Mouse (Mus musculus) CH12.LX (cell line): ENCODE measurements around the gene Ccl22. TPM values are rescaled to one million over a fixed set of nuclear protein-coding genes. Genes with fewer than 3 reads are reported as not detected.
A peak's percentile ranks its signal among the peaks of the same experiment; 100 is the strongest.

Experiments
- DNase-seq: peaks from one replicate; pipeline ENCODE4 v3.0.0-alpha.2; 2013; ENCODE audit errors: extremely low read depth
- H3K27ac ChIP-seq: 2 replicates; pipeline ENCODE4 v1.5.1; 2012; ENCODE audit warnings: low read depth, mild to moderate bottlenecking, control low read depth, moderate library complexity; ENCODE audit not compliant: insufficient read depth
- H3K27me3 ChIP-seq: replicated peaks from 2 replicates; pipeline ENCODE3; 2012; ENCODE audit warnings: inconsistent platforms
- H3K36me3 ChIP-seq, 2 experiments: replicated peaks in 1 of 2; 2 replicates each; pipeline versions ENCODE3 to v1.6.1; 2012; ENCODE audit warnings: inconsistent platforms in 1 of 2, low read length in 1 of 2, mild to moderate bottlenecking in 1 of 2, mixed read lengths in 1 of 2, moderate library complexity in 1 of 2; ENCODE audit not compliant: control insufficient read depth in 1 of 2, insufficient read depth in 1 of 2
- H3K4me1 ChIP-seq, 2 experiments: 2 replicates each; pipeline ENCODE4 v1.6.1; 2012; ENCODE audit warnings: inconsistent platforms in 1 of 2, moderate library complexity in 1 of 2; ENCODE audit not compliant: insufficient read depth in 2 of 2, control insufficient read depth in 1 of 2
- H3K4me2 ChIP-seq: 2 replicates; pipeline ENCODE4 v1.6.1; 2012; ENCODE audit warnings: low read depth, mild to moderate bottlenecking, control low read depth; ENCODE audit not compliant: poor library complexity, insufficient read depth, severe bottlenecking
- H3K4me3 ChIP-seq, 3 experiments: fragments of 150-350 bp in 1 of 3; sonication (generic) in 1 of 3; replicated peaks in 1 of 3; 2 replicates each; pipeline versions ENCODE3 to v1.5.1; 2011 to 2012; ENCODE audit warnings: low read depth in 2 of 3, low read length in 2 of 3, mild to moderate bottlenecking in 2 of 3, moderate library complexity in 2 of 3, control low read depth in 1 of 3, improper control_type of control experiment in 1 of 3, inconsistent platforms in 1 of 3, mixed read lengths in 1 of 3; ENCODE audit not compliant: poor library complexity in 1 of 3
- H3K79me2 ChIP-seq: replicated peaks from 2 replicates; pipeline ENCODE4 v1.6.1; 2012; ENCODE audit warnings: mild to moderate bottlenecking, moderate library complexity; ENCODE audit not compliant: control insufficient read depth, poor library complexity, insufficient read depth, severe bottlenecking; ENCODE audit errors: extremely low read depth
- H3K9ac ChIP-seq: 2 replicates; pipeline ENCODE4 v1.6.1; 2012; ENCODE audit warnings: low read depth, mild to moderate bottlenecking, control low read depth, moderate library complexity; ENCODE audit not compliant: insufficient read depth
- H3K9me3 ChIP-seq: replicated peaks from 2 replicates; pipeline ENCODE3; 2012; ENCODE audit warnings: low read length, inconsistent platforms, mixed read lengths
- BHLHE40 ChIP-seq: IDR thresholded peaks from 2 replicates; pipeline ENCODE4 v1.6.1; 2011; ENCODE audit warnings: mild to moderate bottlenecking, low read depth, low read length, improper control_type of control experiment
- CHD1 ChIP-seq: IDR thresholded peaks from 2 replicates; pipeline ENCODE4 v1.6.1; 2012; ENCODE audit warnings: low read depth, low read length, improper control_type of control experiment, inconsistent platforms
- CHD2 ChIP-seq: IDR thresholded peaks from 2 replicates; pipeline ENCODE4 v1.6.1; 2011; ENCODE audit warnings: low read length, improper control_type of control experiment
- EP300 ChIP-seq: IDR thresholded peaks from 2 replicates; pipeline ENCODE4 v1.6.1; 2011; ENCODE audit warnings: low read length, improper control_type of control experiment
- ETS1 ChIP-seq: conservative IDR thresholded peaks from 2 replicates; pipeline ENCODE4 v1.6.1; 2012; ENCODE audit warnings: low read depth, mild to moderate bottlenecking, inconsistent platforms, low read length, improper control_type of control experiment, moderate library complexity
- IRF4 ChIP-seq: IDR thresholded peaks from 2 replicates; pipeline ENCODE4 v1.6.1; 2014; ENCODE audit warnings: low read depth, mild to moderate bottlenecking, inconsistent platforms, low read length, improper control_type of control experiment
- MAFK ChIP-seq: IDR thresholded peaks from 2 replicates; pipeline ENCODE4 v1.6.1; 2011; ENCODE audit warnings: low read length, improper control_type of control experiment; ENCODE audit not compliant: insufficient replicate concordance
- MAX ChIP-seq: IDR thresholded peaks from 2 replicates; pipeline ENCODE4 v1.6.1; 2011; ENCODE audit warnings: low read length, improper control_type of control experiment
- MAZ ChIP-seq: IDR thresholded peaks from 2 replicates; pipeline ENCODE4 v1.6.1; 2012; ENCODE audit warnings: low read depth, mild to moderate bottlenecking, inconsistent platforms, low read length, improper control_type of control experiment, moderate library complexity
- MEF2A ChIP-seq: IDR thresholded peaks from 2 replicates; pipeline ENCODE4 v1.6.1; 2014; ENCODE audit warnings: low read depth, mild to moderate bottlenecking, inconsistent platforms, low read length, improper control_type of control experiment, borderline replicate concordance
- MXI1 ChIP-seq: IDR thresholded peaks from 2 replicates; pipeline ENCODE4 v1.6.1; 2011; ENCODE audit warnings: mild to moderate bottlenecking, low read depth, low read length, improper control_type of control experiment
- MYC ChIP-seq: IDR thresholded peaks from 2 replicates; pipeline ENCODE4 v1.6.1; 2011; ENCODE audit warnings: low read depth, mild to moderate bottlenecking, improper control_type of control experiment, low read length
- NELFE ChIP-seq: IDR thresholded peaks from 2 replicates; pipeline ENCODE4 v1.6.1; 2011; ENCODE audit warnings: low read depth, low read length, improper control_type of control experiment
- RAD21 ChIP-seq: IDR thresholded peaks from 2 replicates; pipeline ENCODE4 v1.6.1; 2011; ENCODE audit warnings: low read depth, mild to moderate bottlenecking, low read length, improper control_type of control experiment, moderate library complexity
- RCOR1 ChIP-seq: conservative IDR thresholded peaks from 2 replicates; pipeline ENCODE4 v1.6.1; 2012; ENCODE audit warnings: low read depth, mild to moderate bottlenecking, inconsistent platforms, low read length, improper control_type of control experiment
- SMC3 ChIP-seq: IDR thresholded peaks from 2 replicates; pipeline ENCODE4 v1.6.1; 2011; ENCODE audit warnings: low read depth, low read length, improper control_type of control experiment
- UBTF ChIP-seq: IDR thresholded peaks from 2 replicates; pipeline ENCODE4 v1.6.1; 2012; ENCODE audit warnings: low read depth, mild to moderate bottlenecking, inconsistent platforms, low read length, improper control_type of control experiment, moderate library complexity
- USF1 ChIP-seq: IDR thresholded peaks from 2 replicates; pipeline ENCODE4 v1.6.1; 2014; ENCODE audit warnings: low read depth, mild to moderate bottlenecking, inconsistent platforms, low read length, improper control_type of control experiment
- USF2 ChIP-seq: conservative IDR thresholded peaks from 2 replicates; pipeline ENCODE4 v1.6.1; 2011; ENCODE audit warnings: low read depth, low read length, improper control_type of control experiment
- ZNF384 ChIP-seq: IDR thresholded peaks from 2 replicates; pipeline ENCODE4 v1.6.1; 2012; ENCODE audit warnings: low read depth, low read length, improper control_type of control experiment, inconsistent platforms
- dilution Hi-C: fragments of 300-500 bp; cut with MboI; formaldehyde crosslinking; loops from 2 replicates; pipeline ENCODE4 v1.14.3; 2020; ENCODE audit warnings: low sequenced_read_pairs; ENCODE audit not compliant: extremely low pct_unique_long_range_greater_than_20kb, extremely low pct_ligation_motif_present
- in situ Hi-C: fragments of 300-500 bp; cut with MboI; formaldehyde crosslinking; loops from 3 replicates; pipeline ENCODE4 v1.14.3; 2019; ENCODE audit warnings: low sequenced_read_pairs, low pct_ligation_motif_present, low pct_unique_long_range_greater_than_20kb, mixed read lengths
- polyA plus RNA-seq: library from polyadenylated mRNA; unstranded; fragments of >175 nt; gene quantifications from 2 replicates; pipeline ENCODE4 v1.2.1, GENCODE M21; 2012; ENCODE audit warnings: low read depth; ENCODE audit not compliant: insufficient read length
- total RNA-seq, 2 experiments: library from RNA; depleted of rRNA; stranded (reverse); fragments of 300-350 nt in 1 of 2; fragments of >200 nt in 1 of 2; gene quantifications; 2 replicates each; pipeline ENCODE4 v1.2.3; 2012 to 2014

Gene Ccl22
- total and polyA plus RNA-seq, 3 experiments = 1,396 to 4,546 (median 3,114) TPM

DNA sequence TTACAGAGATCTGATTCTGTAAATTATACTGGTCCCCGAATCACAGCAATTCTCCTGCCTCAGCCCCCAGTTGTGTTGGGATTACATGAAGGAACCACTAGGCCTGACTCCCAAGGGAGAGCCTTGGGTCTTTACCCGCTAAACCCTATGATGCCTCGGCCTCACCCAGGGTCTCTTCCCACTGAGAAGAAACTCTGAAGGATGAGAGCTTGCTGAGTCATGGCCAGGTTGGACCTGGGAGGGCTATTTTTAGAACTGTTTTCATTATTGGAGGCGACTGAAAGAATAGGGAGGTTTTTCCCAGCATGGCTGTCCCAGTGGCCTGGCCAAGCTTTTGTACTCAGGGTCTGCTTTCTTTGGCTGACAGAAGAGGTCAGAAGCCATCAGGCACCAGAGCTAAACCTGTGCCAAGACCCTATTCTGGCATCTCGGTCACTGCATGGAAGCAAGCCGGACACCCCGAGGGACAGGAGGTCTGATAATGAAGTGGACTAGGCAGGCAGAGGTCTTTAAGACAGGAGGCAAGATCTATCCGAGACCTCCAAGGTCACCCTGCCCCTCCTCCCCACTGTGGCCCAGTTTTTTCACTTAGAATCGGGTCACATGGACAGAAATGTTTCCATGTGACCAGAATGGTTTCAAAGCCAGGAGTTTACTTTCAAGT is 38.5 kb upstream of the Ccl22 start:
- TF ChIP-seq CHD2 = 0 out of 2 replicates have a peak, but pooled peaks have one; percentile 11
- peak; percentile 15; the same call in 1 of the 2 replicates for TF ChIP-seq MAX
- TF ChIP-seq EP300 = 0 out of 2 replicates have a peak, but pooled peaks have one; percentile 38
- peak; percentile 63; the same call in 1 of the 2 replicates for TF ChIP-seq MAFK
- 0 out of 2 replicates have a peak, but pooled peaks have one; percentile 27 for TF ChIP-seq MXI1
- TF ChIP-seq RCOR1 = 0 out of 2 replicates have a peak, but pooled peaks have one; percentile 47
- 0 out of 2 replicates have a peak, but pooled peaks have one; percentile 59 for TF ChIP-seq CHD1
- peak; percentile 54 for TF ChIP-seq ETS1
- 0 out of 2 replicates have a peak, but pooled peaks have one; percentile 19 for TF ChIP-seq MAZ
- TF ChIP-seq ZNF384 = peak; percentile 35; the same call in 1 of the 2 replicates
- TF ChIP-seq RAD21 = no peak
- TF ChIP-seq USF2 = peak; percentile 38; the same call in 1 of the 2 replicates
- no peak for TF ChIP-seq SMC3
- TF ChIP-seq NELFE = no peak
- peak; percentile 49 for TF ChIP-seq USF1
- no peak for TF ChIP-seq BHLHE40
- peak; percentile 23; the same call in 1 of the 2 replicates for TF ChIP-seq IRF4
- peak; percentile 85 for TF ChIP-seq MEF2A
- no peak for TF ChIP-seq MYC
- TF ChIP-seq UBTF = no peak
- H3K36me3 ChIP-seq = no peaks in the 10 kb centered on the region
- peak overlapping the region; percentile 94 for H3K27ac ChIP-seq
- DNase-seq = peak; percentile 51
- no peaks in the 10 kb centered on the region for H3K27me3 ChIP-seq
- peak overlapping the region; percentile 41 for H3K9ac ChIP-seq
- H3K9me3 ChIP-seq = no peaks in the 10 kb centered on the region
- peak overlapping the region; percentile 48 for H3K4me2 ChIP-seq
- in situ Hi-C loops = loop anchor here (5.0 to 10.0 kb wide), 3 partner anchors 35 to 198 kb away; no protein-coding TSS in a partner anchor
- no peak overlapping the region for H3K4me3 ChIP-seq
- peaks cover 36 to 54% of the 10 kb centered on the region in 2 experiments for H3K4me1 ChIP-seq
- H3K79me2 ChIP-seq = no peaks in the 10 kb centered on the region
- dilution Hi-C loops = no loop called here
